Mouse (Mus musculus) kidney, embryonic 14.5 days (tissue): ENCODE data around the gene Gm3264. TPM values are rescaled to one million over a fixed set of nuclear protein-coding genes. Genes with fewer than 3 reads are reported as not detected.
A peak's percentile ranks its signal among the peaks of the same experiment; 100 is the strongest.
"Not testable (repeated sequence)": the region's sequence is repeated elsewhere in the genome, so short reads cannot be mapped to it uniquely, and the experiment has no call there.

Source experiments
- ATAC-seq: fragments of 200-750 bp; cut with Nextera tagmentation; 2 replicates; pipeline ENCODE4 v1.8.0; 2017; ENCODE audit warnings: moderate number of reproducible peaks, mild to moderate bottlenecking, moderate TSS enrichment, moderate library complexity; ENCODE audit not compliant: low FRiP score, low TSS enrichment
- H3K27ac ChIP-seq: fragments of 300-500 bp; sonication (generic); 2 replicates; pipeline ENCODE4 v1.5.1; 2014; ENCODE audit warnings: low read depth, mild to moderate bottlenecking, low read length, moderate library complexity, mixed read lengths
- H3K27me3 ChIP-seq: fragments of 300-500 bp; sonication (generic); 2 replicates; pipeline ENCODE4 v1.6.1; 2014; ENCODE audit warnings: mild to moderate bottlenecking, low read length; ENCODE audit not compliant: control insufficient read depth, insufficient read depth
- H3K36me3 ChIP-seq: fragments of 300-500 bp; sonication (generic); 2 replicates; pipeline ENCODE4 v1.6.1; 2014; ENCODE audit warnings: low read length, mixed read lengths; ENCODE audit not compliant: control insufficient read depth, insufficient read depth
- H3K4me1 ChIP-seq: fragments of 300-500 bp; sonication (generic); 2 replicates; pipeline ENCODE4 v1.6.1; 2014; ENCODE audit warnings: low read length, mixed read lengths; ENCODE audit not compliant: control insufficient read depth, insufficient read depth
- H3K4me2 ChIP-seq: fragments of 300-500 bp; sonication (generic); replicated peaks from 2 replicates; pipeline ENCODE4 v1.6.1; 2014; ENCODE audit warnings: low read depth, mild to moderate bottlenecking, low read length
- H3K4me3 ChIP-seq: fragments of 300-500 bp; sonication (generic); 2 replicates; pipeline ENCODE4 v1.5.1; 2014; ENCODE audit warnings: mild to moderate bottlenecking, low read length
- H3K9ac ChIP-seq: fragments of 300-500 bp; sonication (generic); 2 replicates; pipeline ENCODE4 v1.6.1; 2014; ENCODE audit warnings: low read depth, mild to moderate bottlenecking, low read length, moderate library complexity
- H3K9me3 ChIP-seq: fragments of 300-500 bp; sonication (generic); 2 replicates; pipeline ENCODE4 v1.6.1; 2016; ENCODE audit warnings: low read length; ENCODE audit not compliant: control insufficient read depth
- WGBS: fragments of 180-500 bp; shearing (Covaris S2); extraction: QIAGEN DNeasy Blood & Tissue Kit; methylation state at CpG from one replicate; pipeline ENCODE4 v1.1.7; 2014; 5-methylcytosine and 5-hydroxymethylcytosine counted together
- polyA plus RNA-seq: library from polyadenylated mRNA; unstranded; fragments of >200 nt; fragmentation: Nextera tagmentation; extraction: Ambion mirVana; gene quantifications from 2 replicates; pipeline ENCODE4 v1.2.1, GENCODE M21; 2014

The Gm3264 gene
- polyA plus RNA-seq, result 0.31 and 0.37 TPM in 2 replicates

DNA sequence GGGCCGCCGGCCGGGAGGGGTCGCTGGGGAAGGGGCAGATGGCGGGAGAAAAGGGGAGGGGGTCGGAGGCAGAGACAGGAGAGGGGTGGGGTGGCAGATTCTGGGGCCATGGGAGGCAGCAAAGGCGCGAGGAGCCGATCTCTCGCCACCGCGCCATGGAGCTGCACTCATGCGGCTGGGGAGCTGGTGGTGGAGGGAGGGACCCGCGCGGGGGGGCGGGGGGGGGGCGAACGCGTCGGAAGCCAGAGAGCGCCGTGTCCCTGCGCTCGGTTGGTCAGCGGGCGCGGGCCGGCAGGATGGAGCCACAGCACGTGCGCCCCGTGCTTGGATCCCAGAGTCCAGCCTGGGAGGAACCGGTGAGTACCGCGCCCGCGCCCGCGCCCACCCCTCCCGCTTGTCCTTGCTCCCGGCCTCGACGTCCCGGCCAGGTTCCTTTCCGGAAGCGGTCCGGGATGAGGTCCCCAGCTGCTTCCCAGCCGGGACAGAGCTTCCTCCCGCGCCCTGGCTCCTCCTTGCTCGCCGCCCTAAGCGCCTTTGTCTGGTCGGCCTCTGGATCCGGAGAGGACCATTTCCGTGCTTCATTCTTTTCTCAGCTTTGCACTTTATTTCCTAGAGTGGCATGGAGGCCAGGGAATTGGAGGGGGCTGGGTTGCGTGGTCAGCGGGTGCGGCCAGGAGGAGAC lies at the start of gene Gm3264:
TSS of gene Gm3264 (plus strand) at position 278 of the 682 bp plus-strand sequence.
- H3K27me3 ChIP-seq, ATAC-seq, H3K9ac ChIP-seq, H3K27ac ChIP-seq, H3K4me1 ChIP-seq, H3K36me3 ChIP-seq, H3K9me3 ChIP-seq: not testable (repeated sequence)
- Histone ChIP-seq H3K4me3 (peak within 1 kb of the TSS; percentile 20), H3K4me2 (peak within 1 kb of the TSS; percentile 44)
- WGBS, result under 1% methylated on average over 29 of the region's 59 CpGs

DNA sequence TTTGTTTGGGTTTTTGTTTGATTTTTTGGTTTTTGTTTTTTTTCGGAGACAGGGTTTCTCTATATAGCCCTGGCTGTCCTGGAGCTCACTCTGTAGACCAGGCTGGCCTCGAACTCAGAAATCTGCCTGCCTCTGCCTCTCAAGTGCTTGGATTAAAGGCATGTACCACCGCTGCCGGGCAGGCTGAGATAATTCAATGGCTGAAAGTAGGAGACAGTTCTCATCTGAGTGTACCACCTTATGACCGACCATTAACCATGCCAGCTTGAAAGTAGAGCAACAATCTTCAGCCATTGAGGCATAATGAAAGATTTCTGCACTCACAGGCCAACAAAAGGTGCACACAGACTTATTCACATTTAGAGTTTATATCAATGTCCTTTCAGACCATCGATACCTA lies 49.0 kb upstream of the Gm3264 start:
- not testable (repeated sequence) for ATAC-seq, H3K36me3 ChIP-seq, H3K9me3 ChIP-seq, H3K27ac ChIP-seq, H3K27me3 ChIP-seq, H3K4me1 ChIP-seq, H3K4me3 ChIP-seq, H3K9ac ChIP-seq, H3K4me2 ChIP-seq
- 88% methylated on average over 6 of the region's 6 CpGs for WGBS

DNA sequence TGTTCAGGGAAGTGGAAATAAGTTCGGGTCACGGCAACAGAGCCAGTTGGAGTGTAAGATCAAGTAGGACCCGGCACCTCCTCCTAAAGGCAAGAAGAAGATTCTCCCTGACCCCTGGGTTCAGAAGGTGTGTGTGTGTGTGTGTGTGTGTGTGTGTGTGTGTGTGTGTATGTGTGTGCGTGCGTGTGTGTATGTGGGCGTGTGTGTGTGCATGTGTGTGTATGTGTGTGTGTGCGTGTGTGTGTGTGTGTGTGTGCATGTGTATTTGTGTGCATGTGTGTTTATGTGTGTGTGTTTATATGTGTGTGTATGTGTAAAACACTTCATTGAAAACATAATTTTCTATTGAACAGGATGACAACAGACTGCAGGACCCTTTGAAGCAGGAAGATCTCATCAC lies 33.4 kb upstream of the Gm3264 start:
- H3K27ac ChIP-seq, H3K9me3 ChIP-seq, H3K4me3 ChIP-seq, H3K4me1 ChIP-seq, ATAC-seq, H3K36me3 ChIP-seq, H3K9ac ChIP-seq, H3K4me2 ChIP-seq, H3K27me3 ChIP-seq: not testable (repeated sequence)
- WGBS, result 86% methylated on average over 4 of the region's 7 CpGs

DNA sequence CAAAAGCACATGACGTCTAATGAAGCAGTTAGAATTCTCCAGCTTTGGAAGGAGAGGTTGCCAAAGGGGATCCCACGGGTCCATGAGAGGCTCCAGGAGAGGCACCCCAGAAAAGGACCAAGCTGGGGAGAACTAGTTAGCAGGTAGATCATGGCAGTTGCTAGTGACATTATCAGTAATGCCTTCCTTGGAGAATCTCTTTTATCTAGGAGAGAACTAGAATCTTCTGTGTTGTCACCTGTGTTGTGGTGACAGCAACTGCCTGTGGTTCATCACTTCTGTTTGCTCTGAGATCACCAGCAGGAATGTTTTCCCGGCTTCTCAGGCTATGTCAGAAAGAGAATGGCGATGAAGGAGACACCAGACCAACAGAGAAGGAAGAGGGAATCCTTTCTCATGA lies 17.6 kb upstream of the Gm3264 start, which contains the start of gene Gm3269:
TSS of gene Gm3269 (plus strand) at position 301 of the 400 bp plus-strand sequence.
- not testable (repeated sequence) for H3K4me1 ChIP-seq, H3K4me2 ChIP-seq, H3K27ac ChIP-seq, H3K4me3 ChIP-seq, H3K9ac ChIP-seq, H3K27me3 ChIP-seq, H3K9me3 ChIP-seq, H3K36me3 ChIP-seq, ATAC-seq
- WGBS, result no CpG with 5 or more reads among the region's 4 CpGs

DNA sequence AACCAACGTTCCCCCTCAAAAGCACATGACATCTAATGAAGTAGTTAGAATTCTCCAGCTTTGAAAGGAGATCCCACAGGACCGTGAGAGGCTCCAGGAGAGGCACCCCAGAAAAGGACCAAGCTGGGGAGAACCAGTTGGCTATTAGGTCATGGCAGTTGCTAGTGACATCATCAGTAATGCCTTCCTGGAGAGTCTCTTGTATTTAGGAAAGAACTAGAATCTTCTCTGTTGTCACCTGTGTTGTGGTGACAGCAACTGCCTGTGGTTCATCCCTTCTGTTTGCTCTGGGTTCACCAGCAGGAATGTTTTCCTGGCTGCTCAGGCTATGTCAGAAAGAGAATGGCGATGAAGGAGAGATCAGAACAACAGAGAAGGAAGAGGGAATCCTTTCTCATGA lies 36.7 kb downstream of the Gm3264 start, which contains the start of gene Gm3278:
TSS of gene Gm3278 (plus strand) at position 301 of the 400 bp plus-strand sequence.
- not testable (repeated sequence) for H3K4me1 ChIP-seq, H3K4me2 ChIP-seq, H3K27me3 ChIP-seq, H3K9ac ChIP-seq, H3K4me3 ChIP-seq, H3K27ac ChIP-seq, H3K9me3 ChIP-seq, H3K36me3 ChIP-seq, ATAC-seq
- WGBS, result 71% methylated on average over 1 of the region's 3 CpGs

Other genes starting within 250 kb of the Gm3264 start
- not detected in 2 replicates for gene Gm8159, start 223.2 kb upstream of the Gm3264 start, polyA plus RNA-seq
- gene Gm3239, start 191.4 kb upstream of the Gm3264 start, polyA plus RNA-seq, result not detected in 2 replicates
- not detected in 2 replicates for gene Gm7876, start 146.3 kb upstream of the Gm3264 start, polyA plus RNA-seq
- gene Gm3252, start 128.8 kb upstream of the Gm3264 start, polyA plus RNA-seq, result 0.19 and 0.39 TPM in 2 replicates
- not detected in 2 replicates for gene Gm9602, start 79.2 kb upstream of the Gm3264 start, polyA plus RNA-seq
- gene Gm3269, start 17.5 kb upstream of the Gm3264 start, polyA plus RNA-seq, result not detected in 2 replicates
- 0.17 TPM in 1 of 2 replicates, not detected in the other for gene Gm3278, start 36.8 kb downstream of the Gm3264 start, polyA plus RNA-seq
- gene Gm8297, start 128.4 kb downstream of the Gm3264 start, polyA plus RNA-seq, result not detected in 2 replicates
- gene Gm3298, start 160.3 kb downstream of the Gm3264 start, polyA plus RNA-seq, result not detected in 2 replicates
- gene 4930555G01Rik, start 195.1 kb downstream of the Gm3264 start, polyA plus RNA-seq, result not detected in 2 replicates
- gene Gm8281, start 215.5 kb downstream of the Gm3264 start, polyA plus RNA-seq, result 0.30 and 1.3 TPM in 2 replicates